Mouse (Mus musculus) kidney, postnatal 10 days (tissue): ENCODE data around the gene Gse1.

Source experiments
- DNase-seq: peaks from one replicate; pipeline ENCODE4 v3.0.0; 2021; ENCODE audit warnings: mixed read lengths

Gene Gse1

DNA sequence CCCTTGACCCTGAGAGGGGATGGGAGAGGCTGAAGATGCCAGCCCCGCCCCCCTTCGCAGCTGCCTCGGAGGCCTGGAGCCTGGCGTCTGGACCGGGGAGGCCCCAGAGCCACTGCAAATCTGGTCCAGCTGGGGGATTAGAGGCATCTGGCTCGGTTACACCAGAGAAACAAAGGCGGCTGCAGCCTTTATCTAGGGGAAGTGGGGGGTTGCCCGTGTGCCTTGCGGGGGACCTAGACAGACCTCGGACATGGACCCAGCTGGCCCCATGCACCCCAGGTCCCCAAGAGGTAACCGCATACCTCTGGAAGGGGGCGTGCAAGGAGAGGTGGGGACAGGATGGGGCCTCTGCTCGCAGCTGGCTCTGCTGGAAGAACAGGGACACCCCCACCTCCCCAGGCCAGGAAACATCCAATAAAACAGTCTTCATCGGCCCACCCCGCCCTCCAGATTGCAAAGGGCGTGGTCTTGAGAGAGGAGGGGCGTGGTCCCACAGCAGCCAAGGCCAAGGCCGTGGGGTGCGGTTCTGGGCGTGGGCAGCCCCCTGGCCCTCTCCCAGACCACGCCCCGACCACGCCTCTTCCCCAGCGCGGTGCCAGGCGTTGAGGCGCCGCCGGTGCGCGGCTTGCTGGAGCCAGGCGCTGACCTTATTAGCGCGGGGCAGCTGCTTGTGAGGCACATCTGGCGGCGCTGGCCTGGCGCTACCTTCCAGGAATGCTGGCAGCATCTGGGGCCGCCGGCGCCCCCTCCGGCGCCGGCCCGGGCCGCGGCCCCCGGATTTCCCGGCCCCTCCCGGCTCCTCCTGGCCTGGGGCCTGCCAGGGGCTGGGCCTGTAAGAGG lies 48.0 kb downstream of the Gse1 start:
- DNase-seq = peak; percentile 93

DNA sequence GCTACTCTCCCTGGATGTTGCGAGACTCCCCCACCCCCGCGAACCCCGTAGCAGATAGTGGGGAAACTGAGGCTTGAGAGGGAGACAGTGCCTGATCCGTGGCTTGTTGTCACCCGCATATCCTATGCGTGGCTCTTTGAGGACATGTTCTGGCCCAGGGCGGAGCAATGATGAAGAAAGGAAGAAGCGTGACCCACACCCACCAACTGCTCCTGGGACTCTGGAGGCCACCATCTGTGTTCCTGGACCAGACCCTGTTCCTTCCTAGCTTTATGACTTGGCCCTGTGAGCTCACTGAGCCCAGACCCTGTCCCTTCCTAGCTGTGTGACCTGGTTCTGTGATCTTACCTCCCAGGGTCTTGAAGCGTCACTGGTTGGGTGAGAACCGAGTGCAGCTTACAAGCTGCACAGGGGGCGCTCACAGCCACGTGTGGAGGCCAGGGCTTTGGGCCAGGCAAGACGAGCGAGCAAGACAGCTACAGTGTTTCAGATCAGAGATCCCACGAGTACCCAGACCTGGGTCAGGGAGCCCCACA lies 48.7 kb downstream of the Gse1 start:
- DNase-seq = peak; percentile 79

DNA sequence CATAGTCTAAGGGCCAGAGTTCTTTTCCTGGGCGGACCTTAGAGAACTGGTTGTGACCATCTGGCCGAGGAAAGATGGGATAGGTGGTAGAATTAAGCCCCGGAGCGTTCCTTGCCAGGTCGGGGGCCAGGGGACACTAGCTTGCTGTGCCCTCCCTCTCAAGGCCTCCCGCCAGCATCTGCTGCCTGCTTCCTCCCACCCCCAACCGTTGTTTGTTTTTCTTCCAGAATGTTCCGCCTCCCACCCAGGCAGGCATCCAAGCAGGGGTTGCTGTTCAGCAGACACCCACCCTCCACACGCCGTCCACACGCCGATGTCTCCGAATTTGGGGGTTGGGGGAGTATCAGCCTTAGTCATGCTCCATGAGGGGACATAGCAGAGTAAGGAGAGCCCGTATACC lies 49.8 kb downstream of the Gse1 start:
- DNase-seq = peak; percentile 66

DNA sequence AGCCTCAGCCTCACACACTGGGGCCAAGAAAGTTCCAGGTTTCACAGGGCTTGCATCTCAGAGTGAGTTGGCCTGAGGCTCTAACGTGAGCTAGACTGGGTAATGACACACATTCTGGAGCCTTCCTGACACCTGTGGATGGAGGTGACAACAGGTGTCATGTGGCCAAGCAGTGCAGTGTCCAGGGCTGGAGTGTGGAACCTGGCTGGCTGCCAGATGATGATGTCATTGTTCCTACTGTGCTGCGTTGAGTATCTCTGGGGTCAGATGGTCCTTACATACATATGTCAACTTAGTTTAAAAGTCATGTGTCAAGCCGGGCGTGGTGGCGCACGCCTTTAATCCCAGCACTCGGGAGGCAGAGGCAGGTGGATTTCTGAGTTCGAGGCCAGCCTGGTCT lies 51.2 kb downstream of the Gse1 start:
- DNase-seq = peak; percentile 63

DNA sequence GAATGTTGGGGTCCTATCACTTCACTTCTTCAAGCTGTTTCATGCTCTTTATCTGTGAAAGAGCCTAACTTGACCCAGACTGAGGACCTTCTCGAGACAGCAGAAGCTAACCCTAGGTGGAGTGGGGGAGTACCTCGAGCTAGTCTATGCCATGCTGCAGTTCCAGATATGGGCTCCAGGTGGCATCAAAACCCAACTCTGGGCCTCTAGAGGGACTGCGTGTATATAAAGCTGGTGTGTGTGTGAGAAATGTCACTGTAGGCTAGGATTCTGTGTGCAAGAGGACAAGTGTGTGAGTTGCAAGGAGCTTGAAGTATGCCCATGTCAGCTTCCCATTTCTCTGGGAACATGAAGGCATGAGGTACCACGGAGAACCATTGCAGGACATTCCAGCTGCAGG lies 53.2 kb downstream of the Gse1 start:
- peak; percentile 89 for DNase-seq

DNA sequence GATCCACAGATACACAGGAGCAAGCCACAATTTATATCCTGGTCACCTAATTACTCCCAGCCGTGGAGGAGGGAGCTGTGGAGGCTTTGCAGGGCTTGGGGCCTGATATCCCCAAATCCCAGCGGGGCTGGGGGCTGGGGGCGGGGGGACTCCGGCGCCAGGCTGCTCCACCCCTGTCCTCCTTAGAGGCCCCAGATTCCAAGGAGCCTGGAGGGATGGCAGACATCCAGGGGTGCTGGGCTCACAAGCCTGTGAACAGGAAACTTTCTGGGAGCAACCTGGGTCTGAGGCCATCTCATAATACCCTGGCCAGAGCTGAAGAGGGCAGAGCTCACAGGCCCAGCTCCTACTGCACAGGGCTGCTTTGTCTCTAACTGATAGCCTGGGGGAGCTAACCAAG lies 54.2 kb downstream of the Gse1 start:
- DNase-seq = peak; percentile 54

DNA sequence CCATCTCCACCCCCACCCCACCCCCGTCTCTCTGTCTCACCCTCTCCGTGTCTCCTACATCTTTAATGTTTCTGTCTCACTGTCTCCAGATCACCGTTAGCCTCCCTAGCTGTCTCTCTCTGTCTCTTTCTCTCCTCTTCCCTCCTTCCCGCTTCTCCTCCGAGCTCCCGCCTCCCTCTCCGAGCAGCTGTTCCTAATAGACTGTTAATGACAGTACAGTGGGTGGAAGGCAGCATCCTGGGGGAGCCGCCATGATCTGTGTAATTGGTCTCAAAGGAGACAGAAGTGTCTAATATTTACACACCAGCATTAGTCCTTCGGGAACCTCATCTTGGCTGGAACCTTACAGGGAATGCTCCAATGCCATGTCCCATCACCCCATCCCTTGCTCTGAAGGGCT lies 56.0 kb downstream of the Gse1 start:
- DNase-seq = peak; percentile 57

DNA sequence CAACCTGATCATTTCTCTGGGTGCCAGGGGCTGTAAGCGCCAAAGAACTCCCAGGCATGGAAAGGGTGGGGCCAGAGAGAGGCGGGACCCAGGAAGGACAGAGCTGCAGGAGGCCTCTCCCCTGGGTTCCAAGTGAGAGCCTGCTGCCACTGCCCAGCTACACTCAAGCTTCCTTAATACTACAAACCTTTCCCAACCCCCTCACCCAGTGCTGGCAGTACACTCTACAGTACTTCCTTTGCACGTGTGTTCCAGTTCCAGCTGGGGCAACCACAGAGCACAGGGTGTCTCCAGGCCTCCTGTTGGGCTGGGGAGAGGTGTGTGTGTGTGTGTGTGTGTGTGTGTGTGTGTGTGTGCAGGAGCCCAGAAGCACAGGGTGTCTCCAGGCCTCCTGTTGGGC lies 56.8 kb downstream of the Gse1 start:
- peak; percentile 44 for DNase-seq

DNA sequence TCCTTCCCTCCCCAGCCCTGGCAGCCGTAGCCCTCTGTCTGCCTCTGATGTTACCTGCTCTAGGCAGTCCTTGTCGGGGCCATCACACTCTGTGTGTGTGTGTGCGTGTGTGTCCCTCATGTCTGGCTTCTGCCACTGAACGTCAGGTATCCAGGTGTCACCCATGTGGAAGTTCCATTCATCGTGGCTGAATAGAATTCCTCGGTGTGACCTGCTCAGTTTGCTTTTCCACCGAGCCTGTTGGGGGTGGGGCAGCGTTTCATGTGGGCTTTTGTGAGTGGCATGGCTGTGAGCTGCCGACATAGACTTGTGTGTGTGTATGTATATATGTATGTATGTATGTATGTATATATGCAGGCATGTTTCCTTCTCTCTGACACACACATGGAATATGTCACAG lies 57.6 kb downstream of the Gse1 start:
- DNase-seq = no peak

DNA sequence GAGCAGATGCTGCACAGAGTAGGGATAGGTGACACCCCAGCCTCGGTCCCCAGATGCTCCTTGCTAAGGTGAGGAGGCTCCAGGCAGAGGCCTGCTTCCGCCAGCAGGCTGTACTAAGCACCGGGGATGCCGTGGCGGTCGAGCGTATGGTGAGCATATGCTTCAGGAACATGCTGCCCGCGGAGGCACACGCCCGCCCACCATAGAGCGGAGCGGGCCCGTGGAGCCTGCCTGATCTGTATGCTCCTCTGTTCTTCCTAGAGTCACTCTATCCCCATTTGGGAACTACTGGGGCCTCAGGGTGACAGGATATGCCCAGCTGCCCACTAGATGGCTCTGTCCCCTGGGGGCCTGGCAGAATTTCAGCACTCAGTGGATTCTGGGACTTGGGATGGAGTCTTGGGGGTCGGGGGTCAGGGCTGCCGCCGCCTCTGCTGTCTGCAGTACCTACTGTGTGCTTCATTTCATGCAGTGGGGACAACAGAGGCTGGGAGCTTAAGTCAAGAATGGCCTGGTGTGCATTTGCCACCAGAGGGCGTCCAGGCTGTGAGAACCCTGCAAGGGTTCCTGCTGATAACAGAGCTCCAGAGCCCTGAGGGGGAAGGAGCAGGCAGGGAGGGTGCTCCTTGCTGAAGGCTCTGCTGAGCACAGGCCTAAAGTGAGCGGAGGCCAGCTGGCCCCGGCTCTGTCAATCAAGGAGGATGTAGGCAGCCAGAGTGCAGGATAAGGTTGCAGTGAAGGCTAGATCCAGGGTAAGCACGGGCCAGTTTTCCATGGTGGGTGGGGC lies 60.1 kb downstream of the Gse1 start:
- peak; percentile 84 for DNase-seq

DNA sequence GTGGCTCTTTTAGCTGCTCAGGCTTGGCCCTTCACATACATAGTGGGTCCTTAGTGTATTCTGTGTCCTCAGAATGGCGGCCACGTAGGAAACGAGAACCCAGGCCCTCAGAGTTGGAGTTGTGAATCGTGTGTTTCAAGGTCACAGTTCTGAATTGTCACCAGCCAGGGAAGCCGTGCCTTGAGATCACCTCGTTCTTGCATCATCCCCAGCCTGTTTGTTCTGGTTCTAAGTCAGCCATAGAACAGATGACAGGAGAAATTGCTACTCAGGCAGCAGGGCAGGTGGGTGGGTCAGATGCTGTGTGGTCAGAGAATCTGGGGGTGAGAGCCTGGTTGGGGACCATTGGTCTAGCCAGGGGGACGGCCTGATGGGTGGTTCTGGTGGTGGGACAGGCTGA lies 60.9 kb downstream of the Gse1 start:
- DNase-seq = no peak

DNA sequence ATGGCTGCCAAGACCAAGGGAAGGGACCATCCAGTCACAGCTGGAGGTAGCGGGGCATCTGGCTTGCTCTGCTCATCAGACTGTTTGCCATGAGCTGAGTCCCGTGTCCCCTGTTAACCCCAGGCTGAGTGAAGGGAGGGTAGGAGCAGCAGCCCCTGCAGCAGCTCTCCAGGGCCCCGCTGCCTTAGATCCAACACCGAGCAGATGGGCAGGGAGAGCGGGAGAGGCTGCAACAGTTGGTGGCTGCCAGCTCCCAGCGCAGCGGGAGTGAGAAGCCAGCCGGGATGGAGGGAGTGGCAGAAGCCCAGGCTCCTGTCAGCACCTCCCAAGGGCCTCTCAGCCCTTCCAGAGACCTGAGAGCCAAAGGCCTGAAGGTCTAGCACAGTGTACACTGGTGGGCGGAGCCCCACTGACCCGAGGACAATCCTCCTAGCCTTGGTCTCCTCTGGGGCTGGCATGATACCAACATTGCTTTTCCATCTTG lies 61.5 kb downstream of the Gse1 start:
- no peak for DNase-seq

DNA sequence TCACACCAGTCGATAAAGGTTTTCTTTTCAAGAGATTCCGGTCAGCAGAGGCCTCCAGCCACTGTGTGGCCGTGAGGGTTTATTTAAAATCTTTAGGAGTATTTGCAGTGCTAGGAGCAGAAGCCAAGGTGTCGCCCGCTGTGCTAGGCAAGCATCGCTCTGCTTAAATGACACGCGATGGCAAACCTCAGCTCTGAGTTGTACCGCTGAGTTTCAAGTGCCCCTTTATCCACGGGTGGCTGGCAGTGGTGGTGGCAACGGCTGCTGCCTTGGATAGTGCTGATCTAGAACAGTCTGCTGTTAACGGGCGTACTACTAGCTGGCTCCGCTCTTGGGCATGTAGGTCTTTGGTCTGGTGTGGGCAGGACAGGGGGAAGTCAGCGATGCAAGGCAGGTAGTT lies 62.4 kb downstream of the Gse1 start:
- DNase-seq = no peak

DNA sequence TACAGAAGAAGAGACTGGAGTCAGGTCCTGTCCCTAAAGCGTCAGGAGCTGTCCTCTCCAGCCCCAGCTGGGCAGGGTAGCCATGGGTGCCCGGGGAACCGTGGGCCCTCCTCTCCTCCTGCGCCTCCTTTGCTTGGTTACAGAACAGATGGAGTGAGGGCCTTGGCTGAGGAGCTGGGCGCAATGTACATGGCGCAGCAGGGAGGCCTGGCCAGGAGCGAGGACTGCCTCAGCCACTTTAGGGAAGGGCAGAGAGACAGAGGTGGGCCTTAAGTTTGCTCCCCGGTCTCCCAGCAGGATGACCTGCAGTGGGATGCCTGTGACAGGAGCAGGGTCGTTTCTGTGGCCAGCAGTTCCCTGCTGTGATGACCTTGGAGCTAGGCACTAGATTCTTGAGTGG lies 63.4 kb downstream of the Gse1 start:
- no peak for DNase-seq

DNA sequence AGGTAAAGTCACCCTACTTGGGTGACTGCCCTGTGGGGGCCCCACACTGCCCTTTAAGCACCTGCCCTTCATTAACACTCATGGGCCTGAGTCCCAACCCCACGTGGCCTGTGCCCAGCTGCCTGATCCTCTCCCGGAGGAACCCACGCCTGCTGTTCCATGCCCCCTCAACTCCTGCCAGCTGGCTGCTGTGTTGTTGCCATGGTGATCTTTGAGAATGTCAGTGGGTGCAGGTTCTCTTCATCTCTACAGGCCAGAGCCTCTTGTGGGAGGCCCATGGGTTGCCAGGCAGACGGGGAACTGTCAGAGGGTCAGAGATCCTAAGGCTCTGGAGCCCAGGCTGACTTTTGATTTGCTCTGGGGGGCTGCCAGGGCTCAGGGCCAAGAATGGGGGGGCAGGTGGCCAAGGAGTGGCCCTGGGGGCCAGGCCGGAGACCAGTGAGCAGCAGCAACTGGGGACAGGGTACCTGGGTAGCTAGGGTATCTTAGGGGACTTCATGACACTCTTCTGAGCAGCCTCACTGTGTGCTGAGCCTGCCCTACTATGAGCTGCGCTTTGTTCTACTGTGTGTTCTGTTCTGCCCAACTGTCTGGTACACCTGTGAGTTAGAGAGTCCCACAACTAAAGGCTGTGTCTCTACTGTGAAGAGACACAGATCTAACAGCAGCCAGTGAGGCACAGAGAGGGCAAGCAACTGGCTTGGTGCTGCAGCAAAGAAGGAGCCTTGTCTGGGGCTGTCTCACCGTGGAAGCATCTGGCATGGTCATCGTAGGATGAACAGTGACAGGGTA lies 64.3 kb downstream of the Gse1 start:
- DNase-seq = no peak

DNA sequence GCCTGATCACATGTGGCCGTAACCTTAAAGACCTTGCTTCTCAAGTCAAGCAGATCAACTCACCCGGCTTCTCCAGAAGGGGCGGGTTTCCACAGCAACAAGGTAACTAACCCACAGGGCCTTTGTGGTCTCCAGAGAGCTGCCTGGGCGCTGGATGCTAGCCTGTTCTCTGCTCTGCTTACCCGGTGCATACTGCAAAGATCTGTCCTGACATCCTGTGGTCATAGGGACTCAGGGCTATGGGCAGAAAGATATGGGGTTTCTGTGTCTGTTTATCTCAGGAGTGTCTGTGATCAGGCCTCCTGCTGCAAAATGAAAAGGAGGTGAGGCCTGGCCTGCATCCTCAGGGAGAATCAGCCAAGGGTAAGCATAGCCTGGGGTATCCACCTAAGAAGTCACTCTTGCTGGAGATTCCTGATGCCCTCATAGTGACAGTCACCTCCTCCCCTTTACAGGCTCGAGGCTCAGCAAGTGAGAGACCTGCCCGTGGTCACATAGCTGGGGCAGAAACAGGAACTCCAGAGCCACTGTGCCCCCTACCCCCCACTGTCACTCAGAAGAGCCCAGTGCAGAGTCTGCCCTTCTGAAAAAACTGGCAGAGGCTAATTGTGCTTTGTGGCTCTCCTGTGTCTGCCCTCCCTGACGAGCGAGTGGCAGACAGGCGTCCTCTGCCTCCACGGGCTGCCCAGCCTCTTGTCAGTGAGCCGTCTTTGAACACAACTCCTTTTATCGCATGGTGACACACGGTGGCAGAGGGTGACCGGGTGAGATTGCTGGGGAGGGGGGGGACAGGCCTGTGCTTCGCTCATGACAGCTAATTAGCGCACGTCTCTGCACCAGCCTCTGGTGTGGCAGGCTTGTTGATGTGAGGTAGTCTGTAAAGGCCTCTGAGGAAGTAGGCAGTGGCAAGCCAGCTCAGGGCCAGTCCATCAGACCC lies 65.4 kb downstream of the Gse1 start:
- DNase-seq = no peak

DNA sequence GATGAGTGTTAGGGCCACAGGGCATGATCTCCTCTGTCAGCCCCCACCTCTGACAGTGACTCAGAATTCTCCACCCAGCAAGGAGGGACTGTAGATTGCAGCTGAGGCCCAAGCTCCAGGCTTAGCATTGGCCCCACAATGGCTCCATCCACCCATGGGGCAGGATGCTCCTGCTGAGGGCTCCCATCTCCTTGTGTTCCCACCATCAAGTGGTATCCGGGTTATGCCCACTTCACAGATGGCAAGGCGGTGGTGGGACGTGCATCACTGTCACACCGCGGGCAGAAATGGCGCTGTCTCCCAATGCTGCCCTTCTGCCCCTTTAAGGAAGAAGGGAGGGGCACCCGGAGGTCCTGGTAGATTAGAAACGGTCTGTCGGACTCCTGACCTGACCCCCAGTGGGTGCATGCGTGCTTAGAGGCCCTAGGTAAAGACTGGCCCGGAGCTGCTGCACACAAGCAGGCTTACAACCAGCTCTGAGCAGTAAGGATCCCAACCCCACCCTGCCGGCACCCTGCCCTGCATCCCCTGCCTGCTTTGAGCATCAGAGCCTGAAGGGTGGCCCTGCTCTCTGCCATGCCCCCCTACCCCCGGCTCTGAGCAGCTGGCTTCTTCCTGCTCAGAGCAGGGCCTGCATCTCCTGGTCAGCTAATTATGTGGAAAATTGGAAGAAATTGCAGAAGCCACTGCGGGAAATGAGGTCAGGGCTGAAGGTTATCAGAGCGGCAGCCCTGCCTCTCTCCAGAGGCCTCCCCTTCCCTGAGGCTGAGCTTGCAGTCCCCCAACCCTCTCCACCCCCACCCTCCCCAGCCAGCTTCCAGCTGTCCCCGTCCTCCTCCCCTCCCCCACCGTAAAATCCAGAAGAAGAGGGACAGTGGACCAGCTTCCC lies 67.0 kb downstream of the Gse1 start:
- peak; percentile 76 for DNase-seq

DNA sequence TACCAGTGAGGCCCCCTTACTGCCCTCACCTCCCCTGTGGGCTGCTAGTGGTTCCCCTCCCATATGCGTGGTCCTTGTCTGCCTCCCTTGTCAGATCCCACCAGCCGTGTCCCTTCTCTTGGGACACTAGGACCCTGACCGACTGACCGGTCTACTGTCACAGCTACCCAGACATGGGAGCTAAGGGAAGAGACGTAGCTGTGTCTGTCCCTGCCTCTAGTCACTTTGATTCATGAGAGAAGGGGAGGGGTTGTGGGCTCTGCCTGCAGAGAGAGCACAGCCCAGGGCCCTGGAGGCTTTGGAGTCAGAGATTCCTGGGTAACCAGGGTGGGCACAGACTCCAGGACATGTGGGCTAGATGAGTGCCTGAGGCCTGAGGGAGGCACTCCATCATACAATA lies 68.7 kb downstream of the Gse1 start:
- DNase-seq = no peak

DNA sequence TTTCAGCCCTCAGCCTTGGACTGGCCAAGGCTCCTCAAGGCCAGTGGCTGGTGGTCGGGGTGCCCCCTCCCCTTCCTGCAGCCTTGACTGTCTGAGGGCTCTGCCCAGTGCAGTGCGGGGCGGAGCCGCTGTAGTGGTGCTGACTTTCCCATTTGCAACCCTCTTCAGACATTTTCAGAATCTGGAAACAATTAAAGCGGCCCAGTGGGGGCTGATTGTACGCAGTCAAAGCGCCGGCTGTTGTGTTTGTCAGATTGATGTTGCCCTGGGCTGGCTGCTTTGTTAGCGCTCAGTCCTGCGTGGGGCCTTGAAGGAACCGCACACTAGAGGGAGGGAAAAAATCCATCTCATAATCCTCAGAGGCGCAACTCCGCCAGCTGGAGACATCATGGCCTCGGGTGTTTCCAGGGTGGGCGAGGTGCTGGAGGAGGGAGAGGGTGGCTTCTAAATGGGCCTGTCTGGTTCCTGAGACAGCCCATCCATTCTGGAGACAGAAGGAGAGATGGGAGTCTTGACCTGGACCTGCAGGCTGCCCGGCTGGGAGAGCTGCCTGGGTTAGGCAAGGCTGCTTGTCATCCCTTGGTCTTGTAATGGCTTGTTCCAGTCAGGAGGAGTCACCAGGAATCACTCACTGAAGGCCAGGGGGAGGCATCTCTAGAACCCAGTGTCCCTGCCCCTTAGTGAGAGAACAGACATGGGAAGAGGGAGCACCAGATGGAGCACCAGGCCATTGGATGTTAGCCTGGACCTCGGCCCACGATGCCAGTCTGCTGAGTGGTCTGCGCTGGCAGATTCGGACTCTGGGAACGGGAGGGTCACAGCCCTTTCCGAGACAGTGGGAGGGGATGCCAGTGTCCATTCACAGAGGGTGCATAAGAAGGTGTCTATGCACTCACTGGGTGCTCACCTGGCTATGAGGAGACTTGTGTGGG lies 70.6 kb downstream of the Gse1 start:
- DNase-seq = peak; percentile 47
